Mouse (Mus musculus) testis, postnatal 10 days (tissue): Measurements from ENCODE around the gene Mfsd9.

Experiments
- DNase-seq: peaks from one replicate; pipeline ENCODE4 v3.0.0; 2021; ENCODE audit warnings: low spot score

The Mfsd9 gene

DNA sequence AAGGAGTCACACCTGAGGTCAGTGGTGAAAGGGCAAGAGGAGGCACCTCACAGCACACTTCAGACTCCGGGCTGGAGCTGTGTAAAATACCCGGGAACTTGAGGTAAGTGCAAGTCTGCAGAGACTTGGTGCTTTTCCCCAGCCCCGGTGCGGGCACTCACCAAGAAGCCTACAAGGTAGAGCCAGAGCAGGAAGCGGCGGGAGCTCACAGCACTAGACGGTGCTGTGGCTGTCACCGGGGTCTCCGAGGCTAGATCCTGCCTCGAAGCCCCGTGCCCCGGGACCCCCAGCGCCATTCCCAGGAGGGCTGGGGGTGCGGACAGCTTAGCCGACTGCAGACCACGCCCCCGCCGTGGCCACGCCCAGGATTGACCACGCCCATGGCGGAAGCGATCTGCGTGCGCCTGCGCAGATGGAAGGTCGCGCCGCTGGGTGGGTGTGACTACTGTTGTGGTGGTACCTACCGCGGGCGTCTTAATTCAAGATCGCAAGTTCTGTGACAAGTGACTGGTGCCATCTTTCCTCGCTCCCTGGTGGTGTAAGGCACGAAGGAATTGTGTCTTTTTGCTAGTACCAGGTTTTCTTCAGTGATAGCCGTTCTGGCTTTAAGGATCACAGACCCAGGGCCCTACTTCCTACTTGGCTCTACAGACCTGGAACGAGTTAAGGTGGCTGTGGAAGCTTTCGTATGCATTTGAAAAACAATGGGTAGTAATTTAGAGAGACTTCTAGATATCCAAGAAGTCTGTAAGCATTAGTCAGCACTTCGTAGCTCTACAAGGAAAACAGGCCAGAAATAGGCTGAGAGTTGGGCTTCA is at the start of gene Mfsd9:
TSS of gene Mfsd9 (minus strand) at position 364 of the 818 bp plus-strand sequence.
- peak; percentile 98 for DNase-seq

DNA sequence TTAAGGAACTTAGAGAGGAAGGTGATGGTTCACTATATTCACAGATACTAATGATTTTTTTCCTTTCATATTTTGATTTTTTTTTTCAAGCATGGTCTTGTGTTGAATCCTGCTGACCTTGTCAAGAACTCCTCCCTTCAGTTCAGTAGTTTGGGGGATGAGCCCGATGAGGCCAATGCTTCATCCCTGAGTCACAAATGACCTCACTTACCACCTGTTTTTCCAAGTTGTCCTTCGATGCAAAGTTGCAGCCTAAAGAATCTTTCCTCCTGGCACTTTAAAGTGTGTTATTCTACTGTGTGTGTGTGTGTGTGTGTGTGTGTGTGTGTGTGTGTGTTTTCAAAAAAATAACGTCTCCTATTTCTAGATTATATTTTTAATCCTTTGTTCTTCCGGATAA is 45.0 kb upstream of the Mfsd9 start:
- DNase-seq: no peak

DNA sequence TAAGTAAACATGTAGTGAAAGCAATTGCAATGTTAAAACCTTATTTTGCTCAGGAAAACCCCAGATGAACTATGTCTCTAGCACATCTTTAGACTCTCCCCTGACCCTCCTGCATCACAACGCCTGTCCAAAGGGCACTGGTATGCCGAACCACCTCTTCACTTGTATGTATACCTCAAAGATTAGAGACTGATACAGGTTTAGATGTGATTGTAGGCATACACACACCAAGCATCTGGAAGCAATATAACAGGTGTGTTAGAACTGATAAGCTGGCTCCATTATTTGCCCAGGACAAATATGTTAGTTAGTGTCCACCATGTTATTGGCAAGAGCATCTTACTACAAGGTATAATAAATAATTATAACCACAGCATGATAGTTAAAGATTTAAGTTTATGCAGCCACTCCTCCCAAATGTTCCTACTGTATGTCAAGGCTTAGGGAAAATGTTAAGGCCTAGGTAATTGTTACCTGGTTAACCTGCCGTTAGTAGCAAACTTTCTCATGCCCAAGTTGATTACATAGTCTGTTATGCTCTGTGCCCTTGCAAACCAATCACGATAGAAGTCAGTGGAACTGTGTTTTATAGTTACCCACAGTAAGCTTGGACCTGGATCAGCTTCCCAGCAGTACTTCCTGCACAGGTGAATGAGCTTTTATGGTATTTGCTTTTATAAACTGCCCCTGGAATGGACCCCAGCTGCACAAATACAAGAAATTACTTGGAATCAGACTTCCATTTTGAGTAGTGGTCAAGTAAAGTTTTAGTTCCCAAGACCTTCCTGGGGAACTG is 40.4 kb upstream of the Mfsd9 start:
- DNase-seq: no peak

DNA sequence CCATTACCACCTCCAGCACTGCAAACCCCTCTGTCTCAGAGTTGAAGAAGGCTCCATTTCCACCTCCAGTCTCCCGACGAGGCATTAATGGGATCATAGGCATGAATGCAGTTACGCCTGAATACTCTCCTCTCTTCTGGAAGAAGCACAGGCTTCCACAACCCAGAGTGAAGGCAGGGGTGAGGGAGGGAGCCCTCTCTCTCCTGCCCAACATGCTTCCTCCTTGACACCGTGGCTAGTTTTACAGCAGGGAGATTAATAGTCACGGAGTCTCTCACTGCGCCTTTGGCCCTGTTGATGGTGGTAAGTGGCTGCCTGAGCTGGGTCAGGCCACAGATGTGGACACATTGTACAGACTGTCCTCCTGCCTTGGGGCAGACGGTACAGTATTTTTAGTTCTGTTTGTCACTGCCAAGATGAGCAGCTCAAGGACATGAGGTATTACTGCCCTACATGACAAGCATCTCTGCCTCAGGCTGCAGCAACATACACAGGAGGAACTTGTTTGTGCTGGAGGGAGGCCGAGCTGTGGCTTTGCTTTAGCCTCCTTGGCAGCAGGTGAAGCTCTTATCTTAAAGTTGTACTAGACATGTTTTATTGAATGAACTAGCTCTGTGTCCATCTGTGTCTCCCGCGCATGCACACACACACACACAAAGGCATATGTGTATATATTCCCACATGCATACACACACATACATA is 38.9 kb upstream of the Mfsd9 start:
- DNase-seq: no peak

DNA sequence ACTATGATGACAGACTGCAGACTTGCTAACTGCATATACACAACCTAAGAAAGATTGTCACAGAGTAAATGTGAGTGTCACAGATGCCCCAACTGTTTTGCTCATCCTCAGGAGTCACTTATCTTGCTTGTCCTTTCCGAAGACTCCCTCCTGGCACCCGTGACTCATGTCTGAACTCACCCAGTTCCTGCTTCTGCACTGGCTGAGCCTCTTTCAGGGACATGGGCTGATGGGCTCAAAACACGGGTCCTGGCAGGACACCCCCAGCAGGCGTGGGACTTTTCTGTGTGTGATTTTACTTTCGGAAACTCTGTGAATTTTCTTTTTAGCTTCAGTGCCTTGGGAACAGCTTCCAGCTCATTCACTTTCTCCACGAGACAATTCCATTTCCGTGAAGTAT is 35.3 kb upstream of the Mfsd9 start:
- DNase-seq: no peak

DNA sequence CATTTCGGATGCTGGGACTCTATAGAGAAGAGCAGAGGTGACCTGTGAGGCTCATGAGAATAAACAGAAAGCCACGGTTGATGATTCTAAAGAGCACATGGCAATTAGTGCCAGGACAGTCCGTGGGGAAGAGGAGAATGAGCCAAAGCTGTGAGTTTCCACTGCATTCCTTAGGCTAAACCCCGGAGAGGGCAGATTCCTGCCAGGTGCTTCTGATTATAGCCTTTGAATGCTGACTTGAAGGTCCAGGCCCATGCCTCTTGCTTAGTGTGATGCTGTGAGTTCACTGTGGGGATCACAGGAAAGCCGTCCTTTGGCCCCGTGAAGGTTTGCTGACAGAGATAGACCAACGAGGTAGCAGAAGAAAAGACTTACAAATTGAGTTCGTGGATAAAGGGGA is 34.4 kb upstream of the Mfsd9 start:
- no peak for DNase-seq

DNA sequence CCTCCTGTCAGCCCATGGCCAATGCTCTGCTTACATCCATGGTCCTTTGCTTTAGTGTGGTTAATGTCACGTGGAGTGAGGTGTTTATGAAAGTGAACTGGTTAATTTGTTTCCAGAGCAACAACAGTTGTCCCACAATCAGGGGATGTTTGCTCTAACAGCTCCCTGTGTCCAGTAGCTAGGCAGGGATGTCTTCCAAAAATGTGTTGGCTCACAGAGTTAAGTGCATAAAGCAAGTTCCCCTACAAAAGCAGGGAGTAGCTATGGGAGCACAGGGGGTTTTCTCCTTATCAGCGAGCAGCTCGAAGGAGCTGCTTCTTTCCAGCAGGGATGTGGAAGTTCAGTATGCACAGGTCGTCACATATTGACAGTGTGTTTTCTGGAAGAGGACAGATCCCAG is 34.0 kb upstream of the Mfsd9 start:
- DNase-seq: no peak

DNA sequence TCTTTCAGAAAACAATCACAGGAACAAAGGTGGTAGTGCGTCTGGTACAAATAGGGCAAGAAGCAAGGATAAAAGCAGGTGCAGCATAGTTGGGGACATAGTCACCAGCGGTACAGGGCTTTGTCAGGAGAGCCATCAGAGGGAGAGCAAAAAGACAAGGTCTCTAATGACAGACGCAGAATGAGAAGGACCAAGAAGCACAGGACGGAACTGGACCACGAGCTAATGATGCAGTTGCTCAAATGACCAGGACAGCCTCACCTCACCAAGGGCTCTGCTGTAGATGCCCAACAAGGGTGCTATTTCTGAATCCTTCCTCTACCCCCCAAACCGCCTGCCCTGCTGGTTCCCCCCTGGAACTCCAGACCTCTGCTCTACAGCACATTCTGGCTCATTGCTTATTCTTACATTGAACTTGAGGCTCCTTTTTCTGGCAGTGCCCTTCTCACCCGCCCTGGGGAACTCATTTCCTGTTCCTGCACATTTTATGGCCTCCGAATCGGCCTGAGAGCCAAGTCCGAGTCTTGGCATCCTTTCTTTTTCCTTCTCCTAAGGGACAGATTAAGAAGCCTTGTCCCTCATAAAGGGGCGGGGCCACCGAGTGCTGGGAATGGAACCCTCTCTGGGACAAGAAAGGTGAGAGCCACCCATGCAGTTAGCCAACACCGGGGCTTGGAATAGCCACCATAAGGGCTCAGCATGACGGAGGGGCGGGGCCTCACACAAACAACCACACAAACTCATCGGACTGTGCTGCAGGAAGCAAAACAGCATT is 24.8 kb upstream of the Mfsd9 start:
- DNase-seq: peak; percentile 41

DNA sequence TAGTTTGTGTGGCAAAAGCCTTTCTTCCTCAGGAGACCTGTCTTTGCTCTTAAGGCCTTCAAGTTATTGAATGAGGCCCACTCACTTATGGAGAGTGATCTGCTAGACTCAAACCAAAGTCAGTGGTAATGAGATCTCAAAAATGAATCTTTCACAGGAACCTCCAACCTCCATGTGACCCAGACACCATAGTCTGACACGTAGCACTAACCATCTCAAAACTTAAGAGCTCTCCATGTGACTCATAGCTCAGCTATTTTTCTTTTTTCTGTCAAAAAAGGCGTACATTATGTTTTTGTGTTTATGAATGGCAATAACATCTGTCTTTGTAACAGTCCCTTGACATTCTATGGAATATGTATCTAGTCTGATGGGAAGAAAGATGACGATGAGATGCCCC is 18.2 kb upstream of the Mfsd9 start:
- no peak for DNase-seq

DNA sequence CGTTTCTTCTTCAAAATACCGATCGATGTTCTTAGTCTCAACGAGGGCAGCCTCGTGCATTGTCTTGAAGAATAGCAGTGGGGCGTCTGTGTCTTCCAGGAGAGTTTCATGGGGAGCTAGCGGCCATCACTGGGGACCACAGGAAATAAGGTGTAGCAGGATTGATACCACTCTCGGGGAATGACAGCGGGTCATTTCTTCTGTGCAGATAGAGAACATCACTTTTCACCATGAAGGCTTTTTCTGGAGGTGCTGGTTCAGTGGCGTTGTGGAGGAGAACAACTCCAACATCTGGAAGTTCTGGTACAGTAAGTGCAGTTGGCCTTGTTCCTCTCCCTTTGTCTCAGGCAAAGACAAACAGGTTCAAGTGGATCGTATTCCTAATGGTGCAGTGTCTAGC is 15.4 kb upstream of the Mfsd9 start:
- DNase-seq: no peak

DNA sequence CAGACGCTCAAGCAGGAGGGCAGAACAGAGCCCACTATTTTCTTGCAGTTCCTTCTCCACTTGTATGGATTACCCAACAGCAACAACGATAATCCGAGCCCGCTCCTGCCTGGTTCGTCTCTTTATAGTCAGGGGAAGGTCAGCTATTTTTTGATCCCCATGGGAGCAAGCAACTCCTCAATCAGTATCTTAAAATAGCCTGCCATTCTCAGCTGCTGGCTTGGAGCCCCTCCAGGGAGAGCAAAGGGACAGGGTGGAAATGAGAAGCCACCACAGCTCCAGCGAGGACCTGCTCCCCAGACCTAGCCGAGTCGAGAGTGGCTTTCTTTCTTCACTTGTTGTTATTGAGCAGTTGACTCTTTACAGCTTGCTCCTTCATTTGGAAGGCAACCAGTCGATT is 14.9 kb upstream of the Mfsd9 start, which contains the start of gene Tmem182:
TSS of gene Tmem182 (plus strand) at position 251 of the 400 bp plus-strand sequence.
- no peak for DNase-seq

DNA sequence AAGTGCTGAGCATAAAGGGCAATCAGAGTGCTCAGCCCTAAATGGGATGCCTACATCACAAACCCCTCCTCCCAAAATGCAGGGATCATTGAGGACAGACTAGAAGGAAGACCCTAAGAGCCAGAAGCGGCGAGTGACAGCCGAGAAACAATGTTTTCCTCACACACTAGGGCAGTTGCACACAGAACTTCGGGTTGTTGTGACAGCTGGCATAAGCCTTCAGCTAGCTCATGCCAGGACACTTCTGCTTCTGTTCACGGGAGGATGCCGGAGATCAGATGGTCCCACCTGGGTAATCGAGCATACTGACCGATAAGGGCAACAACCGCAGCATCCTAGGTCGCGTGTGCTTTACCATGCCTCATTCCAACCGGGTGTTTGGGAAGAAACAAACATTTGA is 13.6 kb upstream of the Mfsd9 start:
- no peak for DNase-seq

DNA sequence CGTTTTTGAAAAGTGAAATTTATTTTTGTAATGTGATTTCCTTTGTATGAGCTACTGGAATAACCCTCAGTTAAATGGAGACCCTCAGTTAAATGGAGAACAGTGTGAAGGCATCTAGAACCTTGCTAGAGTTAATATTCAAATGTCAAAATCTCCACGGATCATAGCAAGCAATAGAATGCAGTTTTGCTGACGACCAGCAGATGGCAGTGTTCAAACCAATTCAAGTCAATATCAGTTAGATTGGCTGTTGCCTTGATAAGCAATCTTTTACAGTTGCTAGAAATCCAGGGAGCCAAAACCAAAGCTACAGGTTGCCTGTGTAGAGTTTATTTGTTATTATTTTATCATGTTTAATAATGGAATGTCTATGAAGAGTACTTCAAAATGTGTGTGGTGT is 12.3 kb upstream of the Mfsd9 start:
- peak; percentile 56 for DNase-seq

DNA sequence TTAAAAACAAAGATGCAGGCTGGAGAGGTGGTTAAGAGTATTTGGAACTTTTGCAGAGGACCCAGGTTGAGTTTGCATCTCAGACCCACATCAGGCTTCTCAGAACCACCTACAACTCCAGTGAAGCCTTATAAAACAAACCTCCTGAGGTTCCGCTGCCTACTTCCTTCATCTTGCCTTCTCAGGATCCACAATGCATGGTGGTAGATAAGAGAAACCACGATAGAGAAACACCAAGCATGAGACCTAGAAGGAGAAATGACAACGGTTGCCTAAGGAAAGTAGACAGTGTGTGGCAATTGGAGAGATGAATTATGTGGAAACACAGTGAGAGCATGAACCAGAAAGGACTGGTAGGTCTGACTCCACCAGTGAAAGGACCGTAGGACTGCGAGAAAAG is 10.4 kb upstream of the Mfsd9 start:
- DNase-seq: no peak

DNA sequence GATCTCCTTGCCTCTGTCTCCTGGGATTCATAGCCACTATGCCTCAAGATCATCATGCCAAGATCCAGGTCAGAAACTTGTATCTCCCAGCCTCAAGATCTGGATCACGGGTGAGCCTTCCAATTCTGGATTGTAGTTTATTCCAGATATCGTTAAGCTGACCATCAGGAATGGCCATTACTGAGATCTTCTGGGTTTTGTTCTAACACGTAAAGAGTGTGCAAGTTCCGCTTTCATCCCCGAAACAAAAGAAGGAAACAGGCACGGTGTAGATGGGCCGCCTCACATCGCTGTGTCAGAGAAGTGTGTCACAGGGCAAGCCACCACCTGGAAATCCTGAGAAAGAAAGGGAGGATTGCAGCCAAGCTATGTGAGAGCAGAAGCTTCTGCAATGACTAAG is 8.6 kb upstream of the Mfsd9 start:
- DNase-seq: no peak

DNA sequence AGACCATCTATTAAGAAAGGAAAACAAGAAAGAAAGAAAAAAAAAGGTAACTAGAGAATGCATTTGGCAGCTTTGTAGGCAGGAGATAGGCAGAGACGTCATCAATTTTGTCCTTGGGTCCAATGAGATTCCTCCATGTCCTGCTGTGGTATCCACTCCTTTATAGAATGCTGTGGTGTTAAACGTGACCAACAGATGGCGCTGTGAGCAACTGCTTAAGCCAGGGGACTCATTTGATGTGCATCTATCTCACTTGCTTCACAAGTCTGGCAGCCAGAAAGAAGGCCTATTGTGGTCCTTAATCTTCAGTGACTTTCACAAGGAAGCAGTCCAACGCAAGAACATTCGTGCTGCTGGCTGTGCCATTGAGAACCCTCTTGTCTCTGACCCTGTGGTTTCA is 6.9 kb upstream of the Mfsd9 start:
- peak; percentile 82 for DNase-seq

DNA sequence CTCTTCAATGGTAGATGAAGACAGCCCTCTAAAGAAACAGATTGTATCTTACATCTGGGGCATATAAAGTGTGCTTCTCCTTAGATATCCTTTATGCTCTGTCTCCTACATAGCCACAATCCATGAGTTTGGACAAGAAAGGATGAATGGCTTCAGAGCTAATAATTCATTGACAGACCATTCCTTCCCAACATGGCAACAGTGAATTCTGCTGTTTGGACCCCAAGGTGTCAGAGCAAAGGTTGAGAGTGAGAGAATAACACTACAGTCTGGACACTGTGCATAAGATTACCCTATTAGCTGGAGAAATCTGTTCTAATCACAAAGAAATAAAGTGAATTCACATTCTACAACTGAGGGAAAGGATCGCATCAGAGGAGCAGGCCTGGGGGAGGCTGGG is 5.0 kb upstream of the Mfsd9 start:
- no peak for DNase-seq

DNA sequence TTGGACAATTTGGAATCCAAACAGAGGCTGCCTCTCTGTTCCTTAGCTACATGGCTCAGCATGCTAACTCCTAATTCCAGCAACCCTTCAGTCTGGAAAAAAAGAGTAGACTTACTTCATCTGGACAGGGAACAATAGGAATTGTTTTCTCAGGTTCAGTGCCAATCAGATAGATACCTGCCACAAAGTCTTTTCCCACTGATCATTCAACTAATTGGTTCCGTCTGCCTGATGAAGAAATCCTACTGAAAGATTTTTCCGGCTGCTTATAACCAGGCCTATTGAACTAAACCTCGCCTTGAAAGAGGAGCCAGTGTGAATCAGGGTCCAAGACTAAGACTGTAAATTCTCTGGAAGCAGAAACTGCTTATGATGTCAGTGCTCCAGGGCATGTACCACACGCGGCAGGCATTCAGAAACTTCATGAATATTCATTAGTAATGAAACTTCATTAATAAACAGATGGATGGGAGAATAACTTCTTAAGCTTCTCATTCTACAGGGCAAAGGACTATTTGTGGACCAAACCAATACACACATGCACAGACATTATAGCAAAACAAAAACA is 737 bp downstream of the Mfsd9 start:
- DNase-seq: no peak

DNA sequence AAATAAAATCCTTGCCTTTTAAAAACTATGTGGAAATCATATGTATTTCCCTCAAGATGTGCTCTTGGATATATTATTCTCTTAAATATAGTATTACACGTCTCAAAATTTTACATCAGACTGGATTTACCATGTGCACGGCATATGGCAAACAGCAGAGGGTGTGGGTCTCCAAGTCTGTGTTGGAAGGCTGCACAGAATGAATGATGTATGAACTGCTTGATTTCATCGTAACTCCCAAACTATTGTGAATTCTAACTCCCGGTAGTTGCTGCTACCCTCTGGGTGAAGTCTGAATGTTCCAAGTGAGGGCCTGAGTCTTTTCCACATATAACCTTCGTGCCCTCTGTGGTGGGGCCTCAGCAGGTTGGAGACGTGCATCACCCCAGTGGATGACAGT is 1.5 kb downstream of the Mfsd9 start:
- no peak for DNase-seq

DNA sequence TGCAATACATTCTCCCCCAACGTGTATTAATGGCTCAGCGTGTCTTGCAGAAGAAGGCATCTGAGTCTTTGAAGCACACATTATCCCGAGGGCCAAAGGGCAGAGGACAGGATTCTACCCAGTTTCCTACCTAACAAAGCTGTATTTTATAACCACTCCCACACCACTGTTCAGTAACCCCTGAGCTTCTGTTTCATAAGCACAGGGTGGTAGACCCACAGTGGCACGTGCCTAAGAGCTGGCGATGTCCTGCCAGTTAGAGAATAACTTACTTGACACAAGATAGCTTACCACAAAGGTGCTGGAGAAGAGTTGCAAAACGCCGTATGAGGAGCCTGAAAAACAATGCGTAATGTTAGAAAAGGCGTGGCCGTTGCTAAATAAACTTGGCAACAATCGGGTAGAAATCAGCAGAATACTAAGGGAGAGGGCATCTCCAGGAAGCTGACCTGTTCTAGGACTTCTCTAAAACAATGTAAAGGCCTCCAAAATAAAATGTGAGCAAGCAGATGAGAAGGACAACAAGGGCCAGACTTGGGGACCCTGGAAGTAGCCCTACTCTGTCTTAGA is 4.5 kb downstream of the Mfsd9 start:
- no peak for DNase-seq

DNA sequence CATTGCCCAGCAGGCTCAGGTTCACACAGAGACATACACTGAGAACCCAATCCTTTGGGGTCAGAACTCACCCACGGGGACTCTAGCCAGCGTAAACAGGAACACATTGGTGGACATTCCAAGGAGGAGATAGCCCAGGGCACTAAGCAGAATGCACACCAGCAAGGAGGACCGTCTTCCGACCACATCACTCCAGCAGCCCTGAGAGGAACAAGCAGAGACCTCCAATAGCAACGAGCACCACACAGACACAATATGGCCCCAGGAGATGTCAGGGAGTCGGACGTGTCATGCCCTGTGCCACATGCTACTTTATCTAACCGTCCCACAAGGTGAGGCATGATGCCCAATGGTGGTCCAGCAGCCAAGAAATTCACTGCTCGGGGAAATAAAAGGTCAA is 6.2 kb downstream of the Mfsd9 start:
- no peak for DNase-seq
